Mouse (Mus musculus) thymus, adult 2 months (tissue): ENCODE results near the gene Gramd1b.

Source experiments
- CTCF ChIP-seq: fragments of 200-500 bp; IDR thresholded peaks from 2 replicates; pipeline ENCODE4 v1.5.1; 2012; ENCODE audit warnings: mild to moderate bottlenecking, control low read depth, low read length, moderate library complexity, borderline replicate concordance; ENCODE audit not compliant: control insufficient read depth, poor library complexity, insufficient read depth; ENCODE audit errors: extremely low read depth
- POLR2A ChIP-seq: fragments of 200-500 bp; IDR thresholded peaks from 2 replicates; pipeline ENCODE4 v1.6.1; 2012; ENCODE audit warnings: mild to moderate bottlenecking, low read length, control low read depth, moderate library complexity; ENCODE audit not compliant: control insufficient read depth, poor library complexity, insufficient read depth; ENCODE audit errors: extremely low read depth

DNA sequence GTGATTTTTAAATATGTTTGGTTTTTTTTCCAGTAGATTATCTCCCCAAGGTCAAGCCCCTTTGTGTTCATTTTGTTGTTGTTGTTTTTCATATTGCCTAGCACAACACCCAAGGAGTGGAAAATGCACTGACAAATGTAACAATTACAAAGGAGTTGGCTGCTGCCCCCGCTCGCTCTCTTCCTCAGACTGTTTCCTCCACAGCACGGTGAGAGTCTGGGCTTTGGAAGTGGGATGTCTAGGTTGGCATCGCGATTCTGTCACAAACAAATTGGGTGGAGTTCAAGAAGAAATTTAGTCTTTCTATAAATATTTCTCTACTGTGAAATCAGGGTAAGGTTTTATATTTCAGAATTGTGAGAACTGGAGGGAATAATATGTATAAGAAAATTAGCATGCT is 26.6 kb upstream of the Gramd1b start:
- TF ChIP-seq CTCF: no peak
- no peak for TF ChIP-seq POLR2A
